Mouse (Mus musculus) adrenal gland, postnatal 14 days (tissue): ENCODE data around the gene Ager. TPM values are rescaled to one million over a fixed set of nuclear protein-coding genes. Genes with fewer than 3 reads are reported as not detected.

Experiments
- DNase-seq: peaks from one replicate; pipeline ENCODE4 v3.0.0; 2021; ENCODE audit warnings: mixed read lengths
- total RNA-seq: library from RNA; stranded (reverse); gene quantifications from 2 replicates; pipeline ENCODE4 v1.2.3, GENCODE M21; 2021

The Ager gene
- total RNA-seq, 1 experiment from 2014 or later, result 1.7 TPM

DNA sequence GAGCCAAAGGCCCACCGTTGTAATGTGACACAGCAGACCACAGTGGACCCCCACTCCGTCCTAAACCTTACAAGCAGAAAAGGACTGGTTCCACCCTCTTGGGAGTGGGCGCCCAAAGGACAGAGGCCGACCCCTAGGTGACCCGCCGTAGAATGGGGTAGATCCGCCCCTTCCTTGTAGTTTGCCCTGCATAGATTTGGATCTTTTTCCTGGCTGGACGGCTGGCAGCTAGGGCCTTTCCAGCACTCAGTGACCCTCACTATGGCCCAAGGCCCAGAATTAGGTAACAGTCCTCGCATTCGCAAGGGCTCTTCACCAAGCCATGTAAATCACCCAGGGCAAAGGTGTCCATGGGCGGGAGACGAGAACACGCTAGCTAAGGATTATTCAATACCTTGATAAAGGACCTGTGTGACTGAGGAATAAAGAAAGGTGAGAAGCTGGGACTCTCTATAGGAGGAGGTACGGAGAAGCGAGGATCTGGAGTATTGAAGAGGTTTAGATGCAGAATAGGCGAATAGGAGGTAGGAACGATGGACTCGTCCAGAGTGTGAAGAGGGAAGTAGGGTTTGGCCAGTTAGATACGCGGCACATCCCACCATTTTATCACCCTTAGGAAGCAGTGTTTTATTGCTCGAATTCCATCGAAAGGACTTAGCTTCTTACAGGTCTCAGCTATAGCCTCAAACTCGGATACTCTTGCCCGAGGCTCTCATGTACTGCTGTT lies 7.0 kb downstream of the Ager start:
- DNase-seq, result peak; percentile 86

DNA sequence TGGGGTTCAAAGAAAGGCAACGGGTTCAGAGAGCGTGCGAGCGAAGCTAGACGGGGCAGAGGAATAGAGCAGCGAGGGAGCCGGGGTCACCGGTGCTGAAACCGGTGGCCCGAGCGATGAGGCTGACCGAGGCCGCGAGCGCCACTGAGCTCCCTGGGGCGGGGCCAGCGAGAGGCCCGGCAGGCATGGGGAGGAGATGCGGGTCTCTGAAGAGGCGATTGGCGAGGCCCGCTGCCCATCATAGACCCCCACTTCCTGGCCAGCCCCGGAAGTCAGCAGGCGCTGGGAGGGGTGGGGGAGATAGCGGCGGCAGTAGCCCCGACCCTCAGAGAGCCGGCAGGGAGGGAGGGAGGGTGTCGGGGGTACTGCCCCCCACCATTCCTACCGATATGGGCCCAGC lies 7.9 kb downstream of the Ager start:
- DNase-seq, result peak; percentile 98

DNA sequence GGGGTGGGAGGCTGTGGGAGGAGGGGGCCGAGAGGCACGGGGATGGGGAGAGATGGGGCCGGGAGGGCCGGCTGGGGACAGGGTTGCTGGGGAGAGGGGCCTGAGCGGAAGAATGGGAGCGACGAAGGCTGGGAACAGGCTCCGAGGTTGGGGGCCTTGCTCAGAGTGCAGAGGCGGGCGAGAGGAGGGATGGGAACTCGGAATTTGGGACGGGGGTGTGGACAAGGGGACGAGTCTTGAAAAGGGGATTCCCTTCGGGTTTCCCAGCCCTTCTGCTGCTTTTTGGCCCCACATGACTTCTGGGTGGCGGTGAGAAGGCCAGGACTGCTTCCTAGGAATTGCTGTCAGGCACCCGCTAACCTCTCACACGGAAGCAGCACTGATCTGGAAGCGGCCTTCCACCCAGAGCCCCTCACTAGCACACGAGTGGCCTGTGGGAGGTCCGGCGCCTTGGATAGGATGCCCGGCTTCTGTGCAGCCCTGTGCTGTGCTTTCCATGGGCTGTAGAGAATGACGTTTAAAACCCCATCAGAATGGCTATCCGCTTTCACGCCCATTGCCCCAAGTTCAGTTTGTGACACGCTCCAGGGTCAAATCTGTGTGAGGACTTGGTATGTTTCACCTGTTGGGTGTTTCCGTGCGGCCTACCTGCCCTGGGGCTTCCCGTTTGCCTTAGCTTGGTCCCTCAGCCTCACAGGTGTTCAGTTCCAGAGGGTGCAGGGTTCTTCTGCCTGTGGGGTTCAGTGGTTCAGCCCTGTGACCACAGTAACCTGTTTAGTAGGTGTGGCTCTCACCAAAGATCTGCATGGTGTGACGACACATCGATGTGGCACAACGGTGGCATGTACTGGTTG lies 8.8 kb downstream of the Ager start:
- peak; percentile 54 for DNase-seq

DNA sequence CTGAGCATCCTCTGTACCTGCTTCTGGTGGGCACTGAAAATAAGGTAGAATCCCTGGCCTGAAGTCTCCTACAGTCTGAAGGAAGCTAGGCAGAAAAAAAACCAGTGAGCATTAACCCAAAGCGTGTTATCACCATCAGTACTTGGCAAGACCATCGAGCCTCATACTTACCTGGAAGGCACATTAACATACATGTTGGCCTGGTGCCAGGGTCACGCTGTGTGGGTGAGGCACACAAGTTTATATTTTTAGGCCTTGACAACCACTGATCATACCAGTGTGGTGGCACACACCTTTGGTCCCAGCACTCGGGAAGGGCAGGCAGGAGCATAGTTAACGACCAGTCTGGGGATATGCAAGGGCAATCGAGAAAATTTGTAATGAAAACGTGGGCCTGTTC lies 10.3 kb downstream of the Ager start:
- DNase-seq, result no peak

DNA sequence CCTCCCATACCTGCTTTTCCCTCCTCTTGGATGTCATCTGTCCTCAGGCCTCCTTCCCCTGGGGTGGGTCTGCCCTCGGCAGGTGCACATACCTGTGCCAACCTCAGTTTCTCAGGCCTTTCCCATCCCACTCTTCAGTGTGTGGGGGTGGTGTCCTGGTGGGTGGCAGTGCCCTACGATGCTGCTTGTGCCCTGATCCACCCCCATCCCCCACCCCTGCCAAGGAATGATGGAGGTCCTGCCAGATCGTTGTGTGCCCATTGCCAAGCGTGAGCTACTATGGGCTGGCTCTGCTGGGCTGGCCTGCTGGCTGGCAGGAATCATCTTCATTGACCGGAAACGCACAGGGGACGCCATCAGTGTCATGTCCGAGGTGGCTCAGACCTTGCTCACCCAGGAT lies 13.4 kb downstream of the Ager start:
- no peak for DNase-seq

DNA sequence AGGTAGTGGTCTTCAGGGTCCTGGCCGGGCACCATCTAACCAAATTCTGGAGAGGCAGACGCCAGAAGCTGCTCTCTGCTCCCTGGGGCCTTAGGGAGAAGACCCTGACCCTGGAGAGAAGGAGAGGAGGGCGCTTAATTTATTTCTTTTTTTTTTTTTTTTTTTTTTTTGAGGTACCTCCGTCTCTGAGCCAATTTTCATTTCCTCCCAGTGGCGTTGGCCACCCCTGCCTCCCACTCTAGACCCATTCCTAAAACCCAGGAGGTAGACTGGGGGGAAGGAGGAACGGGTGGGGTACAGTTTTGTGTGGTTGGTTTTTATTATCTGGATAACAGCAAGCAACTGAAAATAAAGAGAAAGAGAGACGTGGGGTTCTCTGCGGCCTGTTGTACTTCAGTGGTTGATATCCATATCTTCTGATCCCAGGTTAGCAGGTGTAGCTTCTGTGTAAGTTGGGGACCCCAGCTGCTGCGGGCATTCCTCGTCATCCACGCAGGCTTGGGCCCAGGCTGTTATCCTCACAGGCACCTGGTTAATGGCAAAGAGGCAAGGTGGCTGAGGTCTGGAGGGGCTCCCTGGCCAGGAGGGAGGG lies 15.5 kb downstream of the Ager start:
- DNase-seq, result no peak

DNA sequence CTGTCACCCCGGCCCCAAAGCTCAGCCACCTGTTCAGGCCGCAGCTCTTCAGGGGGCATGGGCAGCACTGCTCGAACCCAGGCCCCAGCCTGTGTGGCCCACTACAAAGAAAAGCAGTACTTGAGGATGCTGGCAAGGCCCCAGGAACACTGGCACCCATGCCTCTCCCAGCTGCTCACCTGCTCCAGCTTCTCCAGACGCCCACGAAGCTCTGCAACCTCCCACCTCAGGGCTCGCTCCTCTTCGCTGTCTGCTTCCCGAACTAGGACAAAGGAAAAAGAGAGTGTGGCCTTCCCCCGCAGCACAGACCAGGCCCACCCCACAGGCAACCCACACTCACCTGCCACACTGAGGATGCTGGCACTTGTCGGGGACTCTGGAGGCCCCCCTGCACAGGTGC lies 16.2 kb downstream of the Ager start:
- DNase-seq, result no peak

DNA sequence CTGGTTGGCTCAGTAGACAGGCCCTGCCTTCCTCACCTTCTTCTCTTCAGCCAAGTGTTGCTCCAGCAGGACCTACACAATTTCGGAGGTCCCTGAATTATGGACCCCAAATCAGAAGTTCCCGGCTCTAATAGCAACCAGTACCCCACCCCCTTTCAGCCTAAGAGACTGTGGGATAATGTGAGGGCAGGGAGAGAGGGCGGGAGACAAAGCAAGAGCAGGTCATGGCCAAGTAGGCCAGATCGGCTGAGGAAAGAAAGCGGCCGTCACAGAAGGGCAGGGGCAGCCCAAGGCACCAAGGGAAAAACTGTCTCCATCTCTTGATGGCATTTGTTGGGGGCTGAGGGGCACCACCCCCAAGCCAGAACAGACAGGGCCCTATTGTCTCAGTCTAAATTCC lies 18.2 kb downstream of the Ager start, which contains the start of gene Egfl8:
Gene Egfl8, minus strand, starts transcription at position 101 of the 400 bp plus-strand sequence.
- DNase-seq, result no peak

DNA sequence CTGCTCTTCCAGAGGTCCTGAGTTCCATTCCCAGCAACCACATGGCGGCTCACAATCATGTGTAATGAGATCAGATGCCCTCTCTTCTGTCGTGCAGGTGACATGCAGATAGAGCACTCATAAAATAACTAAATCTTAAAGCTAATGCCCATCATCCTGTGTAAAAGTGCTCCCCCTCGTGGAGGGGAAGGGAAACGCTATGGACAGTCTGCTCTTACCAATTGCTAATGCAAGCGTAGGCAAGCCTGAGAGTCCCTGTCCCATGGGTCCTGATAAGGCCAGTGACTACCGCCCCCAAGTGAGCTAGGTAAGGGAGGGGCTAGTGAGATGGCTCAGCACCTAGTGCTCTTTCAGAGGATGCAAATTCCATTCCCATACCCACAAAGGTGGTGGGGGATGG lies 21.3 kb downstream of the Ager start:
- peak; percentile 87 for DNase-seq

DNA sequence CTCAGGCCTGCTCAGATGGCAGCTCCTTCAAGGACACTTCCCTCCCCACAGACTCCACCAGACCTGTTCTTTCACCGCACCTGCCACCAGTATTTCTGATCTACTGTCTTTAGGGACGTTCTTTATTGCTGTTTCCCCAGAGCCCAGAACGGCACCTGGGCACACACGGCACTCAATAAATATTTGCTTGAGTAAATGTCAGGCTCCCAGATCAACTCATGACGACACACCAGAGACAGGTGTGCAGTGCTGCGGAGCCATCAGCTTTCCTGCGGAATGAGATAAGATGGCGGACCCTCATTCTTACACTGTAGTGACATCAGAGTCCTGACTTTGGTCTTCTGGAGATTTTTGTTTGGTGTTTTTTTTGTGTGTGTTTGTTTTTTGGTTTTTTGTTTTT lies 23.3 kb downstream of the Ager start:
- no peak for DNase-seq

DNA sequence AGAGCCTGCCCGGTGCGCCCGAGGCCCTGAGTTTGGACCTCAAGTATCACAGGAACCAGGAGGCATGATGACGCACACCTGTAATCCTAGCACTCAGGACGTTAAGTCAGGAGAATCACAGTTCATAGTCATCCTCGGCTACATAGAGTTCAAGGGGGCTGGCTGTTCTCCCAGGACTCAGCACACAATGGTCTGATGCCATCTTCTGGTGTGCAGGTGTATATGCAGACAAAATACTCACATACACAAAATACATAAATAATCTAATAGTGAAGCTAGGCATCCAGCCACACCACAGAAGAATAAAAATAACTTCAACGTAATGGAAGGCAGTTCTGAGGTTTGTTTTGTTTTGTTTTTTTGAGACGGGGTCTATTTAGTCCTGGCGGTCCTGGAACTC lies 25.5 kb downstream of the Ager start:
- DNase-seq, result no peak

DNA sequence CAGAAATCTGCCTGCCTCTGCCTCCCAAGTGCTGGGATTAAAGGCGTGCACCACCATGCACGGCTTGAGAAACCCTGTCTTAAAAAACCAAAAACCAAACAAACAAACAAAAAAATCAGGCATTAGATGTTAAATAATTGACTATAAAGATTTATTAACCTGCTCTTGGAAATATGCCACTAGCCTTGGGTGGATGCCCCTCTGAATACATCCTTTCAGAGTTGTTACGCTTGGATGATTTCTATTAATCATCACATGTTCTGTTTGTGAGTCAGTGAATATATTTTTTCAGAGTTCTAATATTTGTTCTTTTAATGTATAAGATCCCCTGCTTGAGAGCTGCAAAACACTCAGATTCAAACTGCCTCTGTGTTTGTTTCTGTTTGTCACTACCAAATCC lies 27.3 kb downstream of the Ager start:
- DNase-seq, result no peak

DNA sequence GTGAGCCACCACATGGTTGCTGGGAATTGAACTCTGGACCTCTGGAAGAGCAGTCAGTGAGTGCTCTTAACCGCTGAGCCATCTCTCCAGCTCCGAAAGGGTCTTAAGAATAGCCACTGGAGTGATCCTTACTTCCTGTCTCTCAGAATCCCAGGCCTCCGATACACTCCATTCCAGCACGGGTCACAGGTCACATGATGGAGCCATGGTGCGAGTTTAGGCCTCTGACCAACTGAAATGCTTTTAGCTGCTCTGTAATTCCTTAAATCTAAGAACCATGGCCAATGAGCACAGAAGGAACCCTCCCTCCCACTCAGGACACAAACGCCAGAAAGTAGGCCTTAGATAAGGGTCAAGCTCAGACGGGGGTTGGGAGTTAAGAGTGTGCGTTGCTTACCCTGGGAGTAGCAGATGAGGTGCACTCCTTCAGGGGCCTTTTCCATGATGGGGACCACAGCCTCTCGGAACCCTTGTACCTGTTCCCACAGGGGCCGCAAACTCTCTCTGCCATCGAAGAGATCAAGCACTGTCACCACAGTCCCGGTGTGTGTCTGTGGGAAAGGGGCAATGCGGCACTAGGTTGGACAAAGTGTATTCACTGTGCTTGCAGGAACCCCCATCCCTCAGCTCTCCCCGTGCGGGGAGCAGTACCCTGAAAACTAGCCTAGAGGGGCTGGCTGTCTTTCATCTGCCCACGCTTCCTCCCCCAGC lies 28.6 kb downstream of the Ager start:
- no peak for DNase-seq

DNA sequence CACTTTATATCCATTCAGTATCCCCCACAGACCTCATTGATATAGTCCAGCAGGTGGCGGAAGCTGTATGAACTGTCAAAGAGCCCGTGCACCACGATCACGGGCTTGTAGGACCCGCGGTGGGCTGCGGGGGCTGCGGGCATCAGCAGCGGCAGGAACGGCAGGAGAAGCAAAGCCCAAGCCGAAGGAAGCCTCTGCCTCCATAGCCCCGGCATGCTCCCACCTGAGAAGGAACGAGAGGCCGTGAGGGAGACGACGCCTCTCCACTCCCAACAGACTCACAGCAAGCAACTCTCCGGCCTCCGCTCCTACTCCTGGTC lies 29.1 kb downstream of the Ager start:
- peak; percentile 59 for DNase-seq

DNA sequence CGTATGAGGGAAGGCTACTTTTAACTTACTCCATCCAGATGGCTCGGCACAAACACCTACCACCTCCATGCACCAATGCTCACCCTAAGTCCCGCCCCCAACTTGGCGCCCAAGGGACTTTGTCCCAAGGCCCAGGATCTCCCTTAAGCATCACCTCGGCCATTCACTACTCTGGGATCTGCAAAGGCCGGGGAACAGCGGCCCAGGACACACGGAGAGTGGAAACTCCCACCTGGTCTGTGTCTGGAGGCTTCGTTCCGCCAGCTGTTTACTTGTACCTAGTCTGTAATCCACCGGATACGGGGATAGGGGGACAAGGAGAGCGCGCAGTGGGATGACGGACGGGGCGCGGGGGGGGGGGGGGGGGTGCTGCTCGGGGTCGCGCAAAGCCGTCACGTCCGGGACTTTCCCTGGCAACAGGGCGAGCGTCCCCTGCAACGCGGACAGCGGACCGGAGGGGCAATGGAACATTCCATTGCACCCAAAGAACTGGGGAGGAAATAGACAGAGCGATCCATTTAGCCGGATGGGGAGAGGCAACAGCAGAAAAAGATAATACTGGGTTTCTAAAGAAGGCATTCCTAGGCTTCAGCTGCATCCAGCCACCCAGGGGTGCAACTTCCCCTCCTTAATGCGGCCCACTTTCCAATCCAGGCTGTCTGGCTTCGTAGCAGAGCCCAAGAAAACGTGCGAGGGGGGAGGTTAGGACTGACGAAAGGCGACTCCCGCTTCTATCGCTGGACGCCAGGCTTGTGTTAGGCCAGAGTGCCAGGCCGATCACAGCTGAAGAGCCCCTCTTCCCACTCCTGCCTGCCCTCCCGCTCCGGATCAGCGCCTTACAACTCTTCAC lies 29.7 kb downstream of the Ager start:
- peak; percentile 95 for DNase-seq

DNA sequence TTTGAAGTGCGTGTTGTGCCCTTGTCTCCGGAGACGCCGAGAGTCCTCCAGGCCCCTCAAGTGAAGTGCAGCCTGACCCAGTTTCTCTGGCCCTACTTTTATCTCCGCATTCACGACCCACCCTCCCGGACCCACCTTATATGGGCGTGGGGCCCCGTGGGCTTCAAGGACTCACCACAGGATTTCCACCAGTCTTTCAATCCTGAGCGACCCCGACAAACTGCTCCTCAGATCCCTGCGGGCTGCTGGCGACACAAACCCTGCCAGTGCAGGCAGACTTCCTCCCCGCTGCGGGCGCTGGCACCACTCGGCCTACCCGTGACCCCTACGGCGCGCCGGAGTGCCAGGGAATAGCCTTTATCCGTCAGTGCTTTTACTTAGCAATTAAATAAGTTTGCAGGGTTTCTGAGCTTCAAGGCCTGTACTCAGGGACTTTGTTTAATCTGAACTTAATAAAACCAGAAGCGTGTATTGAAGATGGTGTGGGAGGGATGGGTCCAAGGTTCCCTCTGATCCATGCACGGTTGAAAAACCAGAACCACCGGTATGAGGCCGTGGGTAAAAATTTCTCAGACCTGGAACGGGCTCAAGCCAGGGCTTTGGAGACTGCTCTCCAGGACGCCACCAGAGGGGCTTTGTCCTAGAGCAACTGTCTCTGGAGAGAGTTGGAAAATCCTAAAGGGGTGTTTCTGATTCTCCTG lies 30.4 kb downstream of the Ager start, which contains the start of gene Ppt2:
Gene Ppt2, minus strand, starts transcription at position 568 of the 701 bp plus-strand sequence.
- peak; percentile 82 for DNase-seq

DNA sequence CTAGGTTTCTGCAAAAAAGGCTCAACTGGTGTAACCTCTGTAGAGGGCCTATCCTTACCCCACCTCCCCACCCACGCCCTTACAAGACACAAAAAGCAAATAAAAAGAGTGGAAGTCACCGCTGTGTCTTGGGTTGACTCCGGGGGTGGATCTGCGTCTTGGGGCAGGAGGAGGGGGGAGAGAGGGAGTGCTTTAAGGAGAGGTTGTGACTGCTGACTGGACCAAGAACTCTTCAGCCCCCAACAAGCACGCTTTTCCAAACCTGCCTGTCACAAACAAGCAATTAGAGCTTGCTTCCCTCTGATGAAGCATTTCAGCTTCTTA lies 30.9 kb downstream of the Ager start:
- no peak for DNase-seq

DNA sequence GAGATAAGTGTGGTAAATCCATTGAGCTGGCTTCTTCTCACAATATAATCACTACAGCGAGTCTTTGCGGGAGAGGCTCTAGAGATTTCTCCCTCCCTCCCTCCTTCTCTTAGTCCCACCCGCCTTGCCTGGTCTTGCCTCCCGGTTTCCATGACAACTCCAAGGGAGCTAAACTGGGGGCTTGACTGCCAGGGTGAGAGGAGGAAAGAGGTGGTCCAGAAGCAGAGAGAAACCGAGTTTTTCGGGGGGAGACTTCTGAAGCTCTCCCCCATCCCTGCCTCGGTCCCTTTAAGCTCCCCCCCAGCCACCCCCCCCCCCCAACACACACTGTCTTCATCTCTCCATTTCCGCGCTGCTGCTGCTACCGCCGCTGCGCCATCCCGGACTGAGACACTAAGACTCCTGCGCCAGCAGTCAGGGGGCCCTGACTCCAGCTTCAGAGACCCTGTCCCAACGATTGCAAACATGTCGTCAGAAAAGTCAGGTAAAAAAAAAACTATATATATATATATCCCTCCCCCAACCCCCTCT lies 31.6 kb downstream of the Ager start, which contains the start of gene Prrt1:
Gene Prrt1, plus strand, starts transcription at position 313 of the 531 bp plus-strand sequence.
- peak; percentile 21 for DNase-seq

DNA sequence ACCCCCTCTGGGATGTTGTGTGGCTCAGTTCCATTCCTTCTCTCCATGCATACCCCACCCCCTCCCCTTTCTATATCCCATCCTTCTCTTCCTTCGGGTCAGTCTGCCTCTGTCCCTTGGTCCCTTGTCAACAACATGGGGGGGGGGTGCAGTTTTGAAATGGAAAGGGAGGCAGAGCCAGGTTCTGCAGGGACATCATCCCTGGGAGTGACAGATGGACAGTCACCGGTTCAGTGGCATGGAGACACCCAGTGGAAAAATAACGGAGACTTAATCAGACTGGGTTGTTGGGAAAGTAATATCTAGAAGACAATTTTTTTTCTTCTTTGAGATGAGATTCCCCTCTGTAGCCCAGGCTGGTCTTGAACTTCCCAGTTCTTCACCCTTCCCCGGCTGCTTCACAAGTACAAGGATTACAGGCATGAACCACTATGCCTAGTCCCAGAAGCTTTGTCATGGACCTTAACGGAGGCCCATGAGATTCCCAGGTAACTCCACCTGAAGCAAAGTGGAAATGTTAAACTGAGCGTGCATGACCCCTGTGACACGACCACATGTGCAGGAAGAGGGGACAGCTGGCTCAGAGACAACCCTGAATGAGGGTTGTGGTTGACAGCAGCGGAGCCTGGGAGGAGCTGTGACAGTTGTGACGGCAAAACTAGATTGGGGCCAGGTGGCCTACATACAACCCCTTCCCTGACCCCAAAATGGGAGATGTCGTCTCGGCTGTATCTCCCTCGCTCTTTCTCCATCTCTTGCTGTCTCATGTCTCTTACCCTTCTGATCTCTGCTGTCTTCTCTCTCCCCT lies 32.3 kb downstream of the Ager start:
- DNase-seq, result no peak

DNA sequence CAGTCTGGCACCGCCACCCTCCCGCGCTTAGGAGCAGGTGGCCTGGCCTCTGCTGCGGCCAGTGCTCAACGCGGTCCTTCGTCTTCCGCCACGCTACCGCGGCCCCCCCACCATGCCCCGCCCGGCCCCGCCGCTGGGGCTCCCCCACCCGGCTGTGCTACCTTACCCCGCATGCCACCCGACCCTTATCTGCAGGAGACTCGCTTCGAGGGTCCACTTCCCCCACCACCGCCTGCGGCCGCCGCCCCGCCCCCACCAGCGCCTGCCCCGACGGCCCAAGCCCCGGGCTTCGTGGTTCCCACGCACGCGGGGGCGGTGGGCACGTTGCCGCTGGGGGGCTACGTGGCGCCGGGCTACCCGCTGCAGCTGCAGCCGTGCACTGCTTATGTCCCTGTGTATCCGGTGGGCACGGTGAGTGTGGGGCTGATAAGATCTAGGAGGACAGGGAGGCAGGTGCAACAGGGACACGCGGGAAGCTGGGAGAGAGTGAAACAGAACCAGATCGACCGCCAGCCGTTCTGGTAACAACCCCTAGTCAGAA lies 33.2 kb downstream of the Ager start:
- peak; percentile 37 for DNase-seq
